Mouse (Mus musculus) kidney, embryonic 16.5 days (tissue): ENCODE data around the gene Fbxo17. TPM values are rescaled to one million over a fixed set of nuclear protein-coding genes. Genes with fewer than 3 reads are reported as not detected.
"Not testable (repeated sequence)": the region's sequence is repeated elsewhere in the genome, so short reads cannot be mapped to it uniquely, and the experiment has no call there.

Source experiments
- ATAC-seq: fragments of 200-750 bp; cut with Nextera tagmentation; 2 replicates; pipeline ENCODE4 v1.8.0; 2017; ENCODE audit warnings: moderate TSS enrichment; ENCODE audit not compliant: low FRiP score, low TSS enrichment
- H3K27ac ChIP-seq: fragments of 300-500 bp; sonication (generic); 2 replicates; pipeline ENCODE4 v1.5.1; 2014; ENCODE audit warnings: low read length
- H3K27me3 ChIP-seq: fragments of 300-500 bp; sonication (generic); 2 replicates; pipeline ENCODE4 v1.6.1; 2014; ENCODE audit warnings: low read length, control low read depth, mixed read lengths; ENCODE audit not compliant: insufficient read depth
- H3K36me3 ChIP-seq: fragments of 300-500 bp; sonication (generic); 2 replicates; pipeline ENCODE4 v1.6.1; 2014; ENCODE audit warnings: low read length, control low read depth, mixed read lengths; ENCODE audit not compliant: insufficient read depth
- H3K4me1 ChIP-seq: fragments of 300-500 bp; sonication (generic); 2 replicates; pipeline ENCODE4 v1.6.1; 2014; ENCODE audit warnings: low read length, control low read depth, mixed read lengths; ENCODE audit not compliant: insufficient read depth
- H3K4me2 ChIP-seq: fragments of 300-500 bp; sonication (generic); replicated peaks from 2 replicates; pipeline ENCODE4 v1.6.1; 2014; ENCODE audit warnings: low read depth, low read length
- H3K4me3 ChIP-seq: fragments of 300-500 bp; sonication (generic); 2 replicates; pipeline ENCODE4 v1.5.1; 2014; ENCODE audit warnings: mild to moderate bottlenecking, low read length
- H3K9ac ChIP-seq: fragments of 300-500 bp; sonication (generic); replicated peaks from 2 replicates; pipeline ENCODE4 v1.6.1; 2014; ENCODE audit warnings: low read length
- H3K9me3 ChIP-seq: fragments of 300-500 bp; sonication (generic); 2 replicates; pipeline ENCODE4 v1.6.1; 2016; ENCODE audit warnings: low read length, control low read depth
- WGBS: fragments of 180-500 bp; shearing (Covaris S2); extraction: QIAGEN DNeasy Blood & Tissue Kit; methylation state at CpG from one replicate; pipeline ENCODE4 v1.1.7; 2014; 5-methylcytosine and 5-hydroxymethylcytosine counted together
- polyA plus RNA-seq: library from polyadenylated mRNA; unstranded; fragments of >200 nt; fragmentation: Nextera tagmentation; extraction: Ambion mirVana; gene quantifications from 2 replicates; pipeline ENCODE4 v1.2.1, GENCODE M21; 2015

Fbxo17 gene
- polyA plus RNA-seq, 1 experiment from 2014 or later, result 9.4 TPM

- Histone ChIP-seq H3K9ac (peak within 1 kb of the TSS; percentile 56), H3K4me3 (peak within 1 kb of the TSS; percentile 51), H3K27ac (0 out of 2 replicates have a peak within 1 kb of the TSS, but pooled peaks have one; percentile 8), H3K27me3 (no peaks in the 10 kb centered on the region), H3K36me3 (no peaks in the 10 kb centered on the region), H3K4me1 (peaks cover 16% of the 10 kb centered on the region; the same call in 1 of the 2 replicates), H3K4me2 (peak within 1 kb of the TSS; percentile 70), H3K9me3 (no peaks in the 10 kb centered on the region)
- ATAC-seq, result peak; percentile 32; the same call in 1 of the 2 replicates
- 36% methylated on average over 30 of the region's 30 CpGs for WGBS
These were observed 23.9 kb upstream of the Fbxo17 start, which contains the start of gene Fbxo27 for GRCm38 (mm10) chr7:28692545-28693320. TSS of gene Fbxo27 (plus strand) at chr7:28692849.

DNA sequence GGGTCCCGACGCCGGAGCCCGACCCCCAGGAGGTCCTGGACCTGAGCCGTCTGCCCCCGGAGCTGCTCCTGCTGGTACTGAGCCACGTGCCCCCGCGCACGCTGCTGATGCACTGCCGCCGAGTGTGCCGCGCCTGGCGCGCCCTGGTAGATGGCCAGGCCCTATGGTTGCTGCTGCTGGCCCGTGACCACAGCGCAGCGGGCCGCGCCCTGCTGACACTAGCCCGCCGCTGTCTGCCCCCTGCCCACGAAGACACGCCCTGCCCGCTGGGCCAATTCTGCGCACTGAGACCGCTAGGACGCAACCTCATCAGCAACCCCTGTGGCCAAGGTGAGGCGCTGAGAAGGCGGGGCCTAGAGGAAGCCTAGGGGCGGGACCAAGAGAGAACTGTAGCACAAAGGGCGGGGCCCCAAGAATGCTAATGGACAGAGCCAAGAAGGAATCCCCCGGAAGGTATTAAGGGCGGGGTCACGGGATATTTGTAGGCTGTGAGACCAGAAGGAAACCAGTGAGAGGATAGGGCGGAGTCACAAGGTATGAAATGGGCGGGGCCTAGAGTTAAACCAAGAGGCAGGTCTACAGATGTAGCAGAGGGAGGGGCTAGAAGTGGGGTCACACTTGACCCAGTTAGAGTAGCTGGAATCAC is 23.2 kb upstream of the Fbxo17 start:
- Histone ChIP-seq H3K4me3 (peak overlapping the region; percentile 51), H3K27me3 (no peaks in the 10 kb centered on the region), H3K4me2 (peak overlapping the region; percentile 70), H3K27ac (0 out of 2 replicates have a peak overlapping the region, but pooled peaks have one; percentile 8), H3K36me3 (no peaks in the 10 kb centered on the region), H3K9me3 (no peaks in the 10 kb centered on the region), H3K9ac (peak overlapping the region; percentile 56), H3K4me1 (peaks cover 16% of the 10 kb centered on the region; the same call in 1 of the 2 replicates)
- under 1% methylated on average over 36 of the region's 38 CpGs for WGBS
- ATAC-seq, result peak; percentile 82

- H3K4me2 ChIP-seq, result peak overlapping the region; percentile 70
- H3K4me3 ChIP-seq, result peak overlapping the region; percentile 51
- H3K9ac ChIP-seq, result 0 out of 2 replicates have a peak overlapping the region, but pooled peaks have one; percentile 15
- ATAC-seq, result no peak
- 6% methylated on average over 14 of the region's 14 CpGs for WGBS
- H3K27ac ChIP-seq, result no peak overlapping the region
- peaks cover 16% of the 10 kb centered on the region; the same call in 1 of the 2 replicates for H3K4me1 ChIP-seq
- no peaks in the 10 kb centered on the region for H3K36me3 ChIP-seq
- H3K27me3 ChIP-seq, result no peaks in the 10 kb centered on the region
- no peaks in the 10 kb centered on the region for H3K9me3 ChIP-seq
These were observed 22.2 kb upstream of the Fbxo17 start for GRCm38 (mm10) chr7:28694423-28694822.

DNA sequence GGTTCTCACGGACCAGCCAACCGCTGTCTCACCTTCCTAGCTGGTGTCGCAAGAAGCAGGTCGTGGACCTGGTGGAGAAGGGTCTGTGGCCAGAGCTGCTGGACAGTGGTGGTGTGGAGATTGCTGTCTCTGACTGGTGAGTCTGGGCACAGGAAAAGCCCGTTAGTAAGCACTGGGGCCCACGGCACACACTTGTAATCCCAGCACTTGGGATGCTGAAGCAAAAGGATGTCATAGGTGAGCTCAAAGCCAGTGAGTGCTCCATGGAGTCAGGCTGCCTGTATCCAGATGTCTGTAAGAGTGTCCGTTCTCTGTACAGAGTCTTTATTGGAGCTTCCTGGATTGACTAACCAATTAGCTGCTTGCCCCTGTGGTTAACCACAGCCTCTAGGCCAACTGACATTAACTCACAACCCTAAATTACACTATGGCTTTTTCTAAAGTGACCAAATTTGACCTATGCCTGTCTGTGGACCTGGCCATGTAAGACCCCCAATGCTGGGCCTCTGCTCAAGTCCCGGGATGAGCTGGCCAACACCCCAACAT is 21.6 kb upstream of the Fbxo17 start:
- Histone ChIP-seq H3K4me3 (no peak overlapping the region), H3K4me1 (peaks cover 16% of the 10 kb centered on the region; the same call in 1 of the 2 replicates), H3K9me3 (no peaks in the 10 kb centered on the region), H3K9ac (no peak overlapping the region), H3K27ac (no peak overlapping the region), H3K4me2 (peak overlapping the region; percentile 70), H3K27me3 (no peaks in the 10 kb centered on the region), H3K36me3 (no peaks in the 10 kb centered on the region)
- WGBS, result 48% methylated on average over 8 of the region's 8 CpGs
- ATAC-seq, result no peak

- H3K4me2 ChIP-seq, result no peak overlapping the region
- ATAC-seq, result no peak
- H3K27ac ChIP-seq, result no peak overlapping the region
- no peaks in the 10 kb centered on the region for H3K36me3 ChIP-seq
- 90% methylated on average over 11 of the region's 11 CpGs for WGBS
- no peaks in the 10 kb centered on the region for H3K27me3 ChIP-seq
- H3K4me1 ChIP-seq, result peaks cover 16% of the 10 kb centered on the region; the same call in 1 of the 2 replicates
- peaks cover 4% of the 10 kb centered on the region; the same call in 1 of the 2 replicates for H3K9me3 ChIP-seq
- H3K4me3 ChIP-seq, result no peak overlapping the region
- no peak overlapping the region for H3K9ac ChIP-seq
These were observed 19.3 kb upstream of the Fbxo17 start for GRCm38 (mm10) chr7:28697277-28697676.

DNA sequence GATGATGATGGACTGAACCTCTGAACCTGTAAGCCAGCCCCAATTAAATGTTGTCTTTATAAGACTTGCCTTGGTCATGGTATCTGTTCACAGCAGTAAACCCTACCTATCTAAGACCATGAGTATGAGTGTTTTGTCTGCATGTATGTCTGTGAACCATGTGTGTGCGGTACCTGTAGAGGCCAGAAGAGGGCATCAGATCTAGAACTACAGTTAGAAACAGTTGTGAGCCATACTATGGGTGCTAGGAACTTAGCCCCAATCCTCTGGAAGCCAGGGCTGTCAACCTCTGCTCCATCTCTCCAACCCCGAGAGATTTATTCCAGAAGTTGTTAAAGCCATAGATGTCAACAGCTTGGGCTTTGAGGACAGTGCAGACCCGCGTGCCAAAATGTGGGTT is 16.3 kb upstream of the Fbxo17 start:
- Histone ChIP-seq H3K36me3 (no peaks in the 10 kb centered on the region), H3K27ac (no peak overlapping the region), H3K4me2 (no peak overlapping the region), H3K27me3 (no peaks in the 10 kb centered on the region), H3K4me1 (0 out of 2 replicates have a peak, but pooled peaks cover 3% of the 10 kb centered on the region), H3K9ac (no peak overlapping the region), H3K9me3 (peaks cover 4% of the 10 kb centered on the region; the same call in 1 of the 2 replicates), H3K4me3 (no peak overlapping the region)
- no peak for ATAC-seq
- 95% methylated on average over 4 of the region's 4 CpGs for WGBS

- not testable (repeated sequence) for H3K4me2 ChIP-seq, H3K4me1 ChIP-seq, H3K4me3 ChIP-seq, H3K9ac ChIP-seq, H3K27me3 ChIP-seq, H3K27ac ChIP-seq, ATAC-seq, H3K9me3 ChIP-seq, H3K36me3 ChIP-seq
- 96% methylated on average over 12 of the region's 12 CpGs for WGBS
These were observed 15.3 kb upstream of the Fbxo17 start for GRCm38 (mm10) chr7:28701306-28701705.

GRCm38 (mm10) chr7:28702601-28703143 is 13.9 kb upstream of the Fbxo17 start:
- Histone ChIP-seq H3K36me3 (no peaks in the 10 kb centered on the region), H3K4me1 (0 out of 2 replicates have a peak, but pooled peaks cover 3% of the 10 kb centered on the region), H3K4me3 (no peak overlapping the region), H3K4me2 (no peak overlapping the region), H3K9me3 (peaks cover 4% of the 10 kb centered on the region; the same call in 1 of the 2 replicates), H3K27ac (no peak overlapping the region), H3K27me3 (no peaks in the 10 kb centered on the region), H3K9ac (no peak overlapping the region)
- 64% methylated on average over 9 of the region's 9 CpGs for WGBS
- ATAC-seq, result no peak

DNA sequence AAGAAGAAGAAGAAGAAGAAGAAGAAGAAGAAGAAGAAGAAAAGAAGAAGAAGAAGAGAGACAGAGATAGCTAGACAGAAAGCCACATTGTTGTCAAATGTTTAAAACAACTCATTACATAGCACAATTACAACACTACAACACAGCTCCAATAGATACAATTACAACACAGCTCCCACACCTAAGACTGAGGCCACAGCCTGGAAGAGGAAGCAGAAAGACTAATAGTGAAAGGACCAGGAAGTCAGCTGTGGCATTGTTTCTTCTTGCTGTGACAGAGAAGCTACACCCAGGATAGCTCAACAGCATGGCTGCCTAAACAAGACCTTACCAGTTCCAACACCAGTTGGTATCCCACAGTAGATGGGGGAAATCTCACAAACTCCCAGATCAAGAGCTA is 7.2 kb upstream of the Fbxo17 start:
- H3K27ac ChIP-seq, result no peak overlapping the region
- H3K27me3 ChIP-seq, result no peaks in the 10 kb centered on the region
- no peaks in the 10 kb centered on the region for H3K9me3 ChIP-seq
- no peak for ATAC-seq
- H3K4me2 ChIP-seq, result no peak overlapping the region
- H3K36me3 ChIP-seq, result no peaks in the 10 kb centered on the region
- H3K4me3 ChIP-seq, result no peak overlapping the region
- H3K4me1 ChIP-seq, result 0 out of 2 replicates have a peak, but pooled peaks cover 3% of the 10 kb centered on the region
- no peak overlapping the region for H3K9ac ChIP-seq
